Mouse (Mus musculus): ENCODE measurements at regions not wholly inside any gene's neighbourhood (a gene's known extent, or its start where the extent isn't known, plus 50 kb on each side); places are given as distances from the start of the nearest gene placed in this dataset.

GRCm38 (mm10) chr14:25336875-25337274, 122.1 kb upstream of the Zmiz1 start:
- no peak for TF ChIP-seq CTCF (IDR thresholded peaks at IDR 0.05; ENCODE audit: insufficient read depth, low read depth, low read length)
- no peak for TF ChIP-seq POLR2A (IDR thresholded peaks at IDR 0.05; ENCODE audit: insufficient read depth, low read depth, low read length)

Measured in olfactory bulb, adult 2 months (tissue).